Mouse (Mus musculus): ENCODE data around the gene Rbms3. TPM values are rescaled to one million over a fixed set of nuclear protein-coding genes. Genes with fewer than 3 reads are reported as not detected.

Rbms3 gene
- polyA plus RNA-seq, 1 experiment from 2014 or later, result 8.1 TPM

DNA sequence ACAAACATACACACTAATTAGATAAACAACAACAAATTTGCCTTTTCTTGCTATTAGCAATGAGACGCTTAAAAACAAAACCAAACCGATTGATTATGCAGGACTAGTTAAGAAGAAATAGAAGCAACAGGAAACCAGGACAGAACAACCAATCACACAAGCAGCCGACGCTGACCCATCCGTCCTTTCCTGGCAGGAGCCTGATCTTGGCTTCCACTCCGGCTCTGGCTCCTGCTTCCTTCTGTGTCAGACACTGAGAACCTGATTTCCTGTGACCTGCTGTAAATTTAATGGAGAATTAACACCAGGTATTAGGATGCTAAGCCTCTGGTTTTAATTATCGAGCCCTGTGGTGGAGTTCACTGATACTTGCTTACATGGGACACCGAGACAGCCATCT lies 706.6 kb downstream of the Rbms3 start:
- no peaks in the 10 kb centered on the region for H3K9me3 ChIP-seq (replicated peaks)
- H3K4me3 ChIP-seq, result no peak overlapping the region
- H3K4me1 ChIP-seq, result no peaks in the 10 kb centered on the region
- 74% methylated on average over 8 of the region's 8 CpGs for WGBS (ENCODE audit: insufficient replicate concordance)
- H3K27me3 ChIP-seq (replicated peaks), result no peaks in the 10 kb centered on the region
- no peak overlapping the region for H3K27ac ChIP-seq
- no peaks in the 10 kb centered on the region for H3K36me3 ChIP-seq
- H3K4me2 ChIP-seq, result no peak overlapping the region
- ATAC-seq, result no peak
- no peak overlapping the region for H3K9ac ChIP-seq

DNA sequence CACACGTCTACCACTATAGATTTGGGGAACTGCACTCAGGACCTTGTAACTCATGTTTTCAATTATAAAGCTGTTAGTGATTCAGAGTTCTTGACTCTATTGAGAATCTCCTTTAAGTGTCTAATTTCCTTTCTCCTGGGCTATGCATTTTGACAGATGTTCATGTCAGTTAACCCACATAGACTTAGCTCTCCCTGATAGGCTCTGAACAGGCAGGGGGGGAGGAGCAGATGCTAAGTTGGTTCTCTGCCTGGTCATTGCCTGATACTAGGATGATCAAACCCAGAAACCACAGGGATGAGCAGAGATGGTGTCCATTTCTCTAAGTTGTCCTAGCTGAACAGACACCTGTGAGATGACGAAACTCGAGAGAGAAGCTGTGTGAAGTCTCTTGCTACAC lies 707.2 kb downstream of the Rbms3 start:
- Histone ChIP-seq H3K36me3 (no peaks in the 10 kb centered on the region), H3K9me3 (replicated peaks) (no peaks in the 10 kb centered on the region), H3K9ac (no peak overlapping the region), H3K4me2 (no peak overlapping the region), H3K27ac (no peak overlapping the region), H3K4me3 (no peak overlapping the region), H3K4me1 (no peaks in the 10 kb centered on the region), H3K27me3 (replicated peaks) (no peaks in the 10 kb centered on the region)
- 43% methylated on average over 3 of the region's 3 CpGs for WGBS (ENCODE audit: insufficient replicate concordance)
- no peak for ATAC-seq

DNA sequence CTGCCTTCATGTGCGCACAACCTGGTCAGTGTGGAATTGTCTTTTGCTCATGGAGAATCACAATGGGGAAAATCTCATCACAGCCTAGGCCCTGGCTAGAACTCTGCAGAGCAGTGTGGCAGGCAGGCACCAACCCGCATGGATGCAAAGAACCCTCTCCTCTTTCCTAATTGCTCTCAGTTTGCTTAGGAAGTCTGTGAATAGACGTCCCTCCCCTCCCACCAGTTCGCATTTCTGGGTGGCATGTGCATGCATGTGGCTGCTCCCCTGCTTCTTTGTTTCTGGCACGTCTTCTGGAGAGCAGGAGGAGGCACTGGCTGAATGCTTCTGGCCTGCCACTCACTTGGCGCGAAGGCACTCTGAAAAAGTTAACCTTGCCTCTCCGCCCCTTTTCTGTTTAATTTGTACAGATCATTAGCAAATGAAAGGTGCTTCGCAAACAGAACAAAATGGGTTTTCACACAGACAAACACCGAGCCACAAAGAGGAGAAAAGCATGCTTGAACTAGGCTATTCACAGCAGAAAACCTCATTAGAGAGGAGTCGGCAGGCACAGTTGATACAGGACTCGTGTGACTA lies 710.2 kb downstream of the Rbms3 start:
- Histone ChIP-seq H3K4me1 (no peaks in the 10 kb centered on the region), H3K27me3 (replicated peaks) (no peaks in the 10 kb centered on the region), H3K9me3 (replicated peaks) (no peaks in the 10 kb centered on the region), H3K9ac (no peak overlapping the region), H3K36me3 (no peaks in the 10 kb centered on the region), H3K4me3 (no peak overlapping the region), H3K27ac (no peak overlapping the region), H3K4me2 (no peak overlapping the region)
- 62% methylated on average over 12 of the region's 12 CpGs for WGBS (ENCODE audit: insufficient replicate concordance)
- no peak for ATAC-seq

DNA sequence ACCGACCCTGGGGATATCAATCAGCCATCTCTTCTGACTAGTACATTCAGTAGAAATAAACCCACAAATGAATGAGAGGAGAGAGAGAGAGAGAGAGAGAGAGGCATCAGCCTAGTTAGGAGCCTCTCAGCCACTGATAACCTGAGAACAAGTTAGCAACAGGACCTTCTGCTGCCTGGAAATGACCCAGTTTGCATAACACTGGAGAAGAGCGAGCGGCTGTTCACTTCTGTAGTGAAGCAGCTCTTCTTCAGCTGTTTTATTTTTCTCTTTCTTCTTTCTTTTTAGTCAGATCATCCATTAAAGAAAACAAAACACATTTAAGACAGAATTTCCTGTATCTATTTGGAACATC lies 717.2 kb downstream of the Rbms3 start:
- Histone ChIP-seq H3K4me3 (no peak overlapping the region), H3K27ac (no peak overlapping the region), H3K36me3 (no peaks in the 10 kb centered on the region), H3K27me3 (replicated peaks) (no peaks in the 10 kb centered on the region), H3K9me3 (replicated peaks) (no peaks in the 10 kb centered on the region), H3K9ac (no peak overlapping the region), H3K4me1 (no peaks in the 10 kb centered on the region), H3K4me2 (no peak overlapping the region)
- whole genome bisulfite sequencing (ENCODE audit: insufficient replicate concordance), result 28% methylated on average over 3 of the region's 3 CpGs
- ATAC-seq, result no peak

DNA sequence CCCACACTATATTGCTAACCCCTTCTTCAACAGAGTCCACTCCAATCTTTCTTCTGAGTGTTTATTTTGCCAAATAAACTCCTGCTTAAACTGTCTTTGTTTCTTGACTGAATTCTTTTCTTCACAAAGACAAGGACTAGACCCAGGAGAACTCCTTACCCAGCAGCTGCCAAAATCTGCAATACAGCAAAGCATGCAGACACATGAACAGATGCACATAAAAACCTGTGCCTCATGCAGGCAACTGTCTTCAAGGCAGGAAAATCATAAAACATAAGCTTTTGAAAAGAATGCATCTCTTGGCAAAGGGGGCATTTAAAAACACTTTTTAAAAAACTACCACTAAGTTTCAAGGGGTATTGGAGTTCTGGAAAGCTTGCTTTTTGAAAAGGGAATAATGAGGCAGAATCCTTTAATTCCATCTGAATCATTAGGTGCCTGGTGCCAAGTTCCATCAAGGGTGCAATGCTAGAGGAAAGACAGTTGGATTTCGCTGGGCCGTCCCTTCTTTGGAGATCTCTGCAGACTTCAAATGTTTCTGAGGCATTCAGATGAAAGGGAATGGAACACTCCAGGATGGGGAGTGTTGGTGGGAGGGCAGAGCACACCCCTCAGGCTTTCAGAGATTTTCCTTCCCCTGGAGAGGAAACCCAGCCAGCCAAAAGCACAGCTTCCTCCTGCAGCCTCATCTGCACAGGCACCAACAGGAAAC lies 717.8 kb downstream of the Rbms3 start:
- Histone ChIP-seq H3K4me1 (no peaks in the 10 kb centered on the region), H3K27me3 (replicated peaks) (no peaks in the 10 kb centered on the region), H3K9me3 (replicated peaks) (no peaks in the 10 kb centered on the region), H3K4me2 (no peak overlapping the region), H3K4me3 (no peak overlapping the region), H3K9ac (no peak overlapping the region), H3K27ac (no peak overlapping the region), H3K36me3 (no peaks in the 10 kb centered on the region)
- no peak for ATAC-seq
- 42% methylated on average over 2 of the region's 2 CpGs for WGBS (ENCODE audit: insufficient replicate concordance)

DNA sequence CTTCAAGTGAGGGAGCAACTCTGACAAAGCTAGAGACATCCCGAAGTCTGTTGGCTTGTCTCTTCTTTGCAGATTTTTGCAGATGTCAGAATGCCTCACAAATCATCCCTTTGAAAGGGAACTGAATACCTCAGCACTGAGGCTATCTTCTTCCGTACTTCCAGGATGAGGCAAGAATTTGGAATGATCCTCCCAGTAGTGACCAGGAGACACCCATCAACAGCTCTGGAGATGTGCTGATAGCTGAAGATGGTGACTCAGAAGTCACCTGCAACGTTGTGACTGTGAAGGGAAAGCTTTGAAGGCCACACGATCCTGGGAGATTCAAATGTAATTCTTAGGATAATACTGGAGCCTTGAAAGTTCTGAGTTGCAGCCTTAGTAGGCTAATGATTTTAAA lies 720.2 kb downstream of the Rbms3 start:
- Histone ChIP-seq H3K36me3 (no peaks in the 10 kb centered on the region), H3K4me2 (no peak overlapping the region), H3K9ac (no peak overlapping the region), H3K27ac (no peak overlapping the region), H3K4me3 (no peak overlapping the region), H3K9me3 (replicated peaks) (no peaks in the 10 kb centered on the region), H3K27me3 (replicated peaks) (no peaks in the 10 kb centered on the region), H3K4me1 (no peaks in the 10 kb centered on the region)
- ATAC-seq, result no peak
- 63% methylated on average over 4 of the region's 4 CpGs for WGBS (ENCODE audit: insufficient replicate concordance)

DNA sequence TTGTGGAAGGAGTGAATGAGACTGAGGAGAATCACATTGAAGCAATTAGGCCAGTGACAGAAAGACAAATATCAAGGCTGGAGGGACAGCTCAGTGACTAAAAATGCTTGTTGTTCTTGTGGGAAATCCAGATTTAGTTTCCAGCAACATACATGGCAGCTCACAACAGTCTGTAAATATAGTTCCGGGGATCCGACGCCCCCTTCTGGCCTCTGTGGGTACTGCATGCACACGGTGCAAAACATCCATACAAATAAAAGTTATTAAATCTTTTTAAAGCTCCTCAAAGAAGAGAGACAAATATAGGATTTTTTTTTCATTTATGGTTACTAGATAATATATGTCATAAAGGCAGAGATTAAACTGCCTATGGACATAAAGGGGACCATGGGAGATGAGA lies 722.8 kb downstream of the Rbms3 start:
- H3K4me1 ChIP-seq, result no peaks in the 10 kb centered on the region
- no peak overlapping the region for H3K9ac ChIP-seq
- H3K4me3 ChIP-seq, result no peak overlapping the region
- H3K27ac ChIP-seq, result no peak overlapping the region
- H3K36me3 ChIP-seq, result no peaks in the 10 kb centered on the region
- no peaks in the 10 kb centered on the region for H3K27me3 ChIP-seq (replicated peaks)
- H3K4me2 ChIP-seq, result no peak overlapping the region
- no peak for ATAC-seq
- WGBS (ENCODE audit: insufficient replicate concordance), result 38% methylated on average over 4 of the region's 4 CpGs
- no peaks in the 10 kb centered on the region for H3K9me3 ChIP-seq (replicated peaks)

DNA sequence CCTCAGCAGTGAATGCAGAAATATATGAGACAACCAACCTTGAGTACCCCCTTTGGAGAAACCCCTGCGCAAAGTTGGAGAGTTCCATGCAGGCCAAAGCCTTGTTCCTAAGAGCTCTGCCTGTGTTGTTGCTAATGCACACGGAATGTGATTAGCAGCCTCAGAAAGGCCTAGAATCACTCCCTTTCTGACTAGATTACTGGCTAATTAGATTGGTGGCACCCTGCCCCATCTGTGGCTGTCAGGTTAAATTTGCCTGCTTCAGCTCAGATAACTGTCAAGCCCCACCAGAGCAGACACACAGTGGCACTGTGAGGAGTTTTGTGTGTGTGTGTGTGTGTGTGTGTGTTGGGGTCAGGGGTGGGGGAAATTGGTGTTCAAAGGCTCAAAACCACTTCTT lies 724.1 kb downstream of the Rbms3 start:
- Histone ChIP-seq H3K27ac (no peak overlapping the region), H3K9me3 (replicated peaks) (no peaks in the 10 kb centered on the region), H3K4me3 (no peak overlapping the region), H3K9ac (no peak overlapping the region), H3K36me3 (no peaks in the 10 kb centered on the region), H3K27me3 (replicated peaks) (no peaks in the 10 kb centered on the region), H3K4me2 (no peak overlapping the region), H3K4me1 (no peaks in the 10 kb centered on the region)
- ATAC-seq, result no peak
- WGBS (ENCODE audit: insufficient replicate concordance), result 60% methylated on average over 2 of the region's 2 CpGs

DNA sequence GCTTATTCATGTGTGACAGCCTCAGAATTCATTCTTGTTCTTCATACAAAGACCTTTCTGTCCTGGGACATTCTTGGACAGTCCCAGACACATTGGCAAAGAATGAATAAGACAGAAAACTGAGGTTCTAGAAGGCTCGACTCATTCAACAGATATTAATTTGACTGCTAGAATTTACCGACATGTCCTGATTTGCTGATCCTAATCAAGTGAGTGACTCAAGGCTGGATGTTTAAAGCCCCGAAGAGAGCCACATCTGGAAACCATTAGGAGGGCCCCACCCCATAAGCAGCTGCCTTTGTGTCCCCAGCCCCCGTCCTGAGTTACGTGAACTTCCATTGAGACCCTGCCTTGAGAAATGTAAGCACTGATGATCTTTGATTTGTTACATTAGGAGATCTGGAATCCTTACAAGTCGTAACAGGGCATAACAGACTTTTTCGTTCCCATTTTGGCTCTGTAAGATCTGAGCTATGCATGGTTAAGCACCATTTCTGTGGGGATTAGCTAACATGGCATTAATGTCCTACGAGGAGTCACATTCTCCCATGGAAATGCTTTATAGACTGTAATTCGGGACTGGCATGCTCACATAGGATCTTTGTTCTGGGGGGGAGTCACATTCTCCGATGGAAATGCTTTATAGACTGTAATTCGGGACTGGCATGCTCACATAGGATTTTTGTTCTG lies 726.3 kb downstream of the Rbms3 start:
- WGBS (ENCODE audit: insufficient replicate concordance), result 73% methylated on average over 11 of the region's 11 CpGs
- no peak overlapping the region for H3K9ac ChIP-seq
- no peaks in the 10 kb centered on the region for H3K27me3 ChIP-seq (replicated peaks)
- no peaks in the 10 kb centered on the region for H3K4me1 ChIP-seq
- no peak for ATAC-seq
- H3K36me3 ChIP-seq, result no peaks in the 10 kb centered on the region
- no peak overlapping the region for H3K4me3 ChIP-seq
- H3K27ac ChIP-seq, result no peak overlapping the region
- H3K9me3 ChIP-seq (replicated peaks), result no peaks in the 10 kb centered on the region
- no peak overlapping the region for H3K4me2 ChIP-seq

DNA sequence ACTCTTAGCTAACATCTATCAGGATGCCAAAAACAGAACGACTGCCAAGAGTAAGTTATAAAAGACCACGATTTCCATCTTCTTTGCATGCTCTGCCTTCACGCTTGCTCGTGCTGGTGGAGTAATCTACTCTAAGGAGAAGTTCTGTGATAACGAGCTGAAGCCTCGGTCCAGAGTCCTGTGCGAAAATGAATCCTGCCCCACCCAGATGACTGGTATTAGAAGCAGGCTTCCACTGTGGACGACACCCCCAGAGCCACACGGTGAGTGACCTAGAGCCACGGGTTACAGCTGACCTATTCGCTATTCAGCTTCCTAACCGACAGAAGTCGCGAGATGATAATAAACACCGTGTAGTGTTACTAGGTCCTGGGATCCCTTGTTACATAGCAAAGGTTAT lies 730.3 kb downstream of the Rbms3 start:
- H3K4me3 ChIP-seq, result no peak overlapping the region
- no peaks in the 10 kb centered on the region for H3K36me3 ChIP-seq
- no peak overlapping the region for H3K27ac ChIP-seq
- H3K4me2 ChIP-seq, result no peak overlapping the region
- ATAC-seq, result no peak
- no peak overlapping the region for H3K9ac ChIP-seq
- 67% methylated on average over 15 of the region's 15 CpGs for WGBS (ENCODE audit: insufficient replicate concordance)
- H3K4me1 ChIP-seq, result no peaks in the 10 kb centered on the region
- no peaks in the 10 kb centered on the region for H3K27me3 ChIP-seq (replicated peaks)
- H3K9me3 ChIP-seq (replicated peaks), result no peaks in the 10 kb centered on the region

DNA sequence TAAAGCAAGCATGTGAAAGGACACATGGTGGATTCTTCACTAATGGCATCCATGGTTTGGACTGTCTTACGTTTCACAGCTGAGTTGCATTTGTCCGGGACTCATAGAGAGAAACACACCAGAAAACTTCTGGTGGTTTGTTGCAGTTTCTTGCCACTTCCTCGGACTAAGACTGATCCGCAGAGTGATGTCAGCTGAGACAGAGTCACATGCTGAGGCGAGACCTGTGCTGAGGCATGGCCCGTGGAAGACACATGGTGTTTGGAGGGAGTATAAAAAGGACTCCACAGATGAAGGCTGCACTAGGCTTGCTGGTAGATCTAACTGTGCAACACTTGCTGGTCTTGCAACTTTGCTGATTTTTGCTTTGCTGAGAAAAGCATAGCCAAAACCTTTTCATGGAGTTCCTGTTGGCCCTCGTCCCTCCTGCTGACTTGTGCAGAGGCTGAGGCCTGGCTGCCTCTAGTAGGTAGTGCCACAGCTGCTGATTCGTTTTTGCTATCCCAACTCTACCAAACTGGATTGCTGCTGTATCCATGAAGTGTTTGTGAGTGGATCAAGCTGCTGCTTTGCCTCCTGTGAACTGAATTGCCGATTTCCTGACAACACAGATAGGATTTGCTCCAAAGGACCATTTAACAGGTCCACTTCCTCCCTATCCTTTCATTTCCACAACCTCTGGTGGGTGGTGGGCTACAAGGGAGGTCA lies 742.6 kb downstream of the Rbms3 start:
- H3K27ac ChIP-seq, result no peak overlapping the region
- H3K4me2 ChIP-seq, result no peak overlapping the region
- 72% methylated on average over 9 of the region's 9 CpGs for WGBS (ENCODE audit: insufficient replicate concordance)
- H3K4me1 ChIP-seq, result 0 out of 2 replicates have a peak, but pooled peaks cover 4% of the 10 kb centered on the region
- no peak for ATAC-seq
- H3K27me3 ChIP-seq (replicated peaks), result no peaks in the 10 kb centered on the region
- H3K9me3 ChIP-seq (replicated peaks), result no peaks in the 10 kb centered on the region
- no peaks in the 10 kb centered on the region for H3K36me3 ChIP-seq
- H3K4me3 ChIP-seq, result no peak overlapping the region
- no peak overlapping the region for H3K9ac ChIP-seq

DNA sequence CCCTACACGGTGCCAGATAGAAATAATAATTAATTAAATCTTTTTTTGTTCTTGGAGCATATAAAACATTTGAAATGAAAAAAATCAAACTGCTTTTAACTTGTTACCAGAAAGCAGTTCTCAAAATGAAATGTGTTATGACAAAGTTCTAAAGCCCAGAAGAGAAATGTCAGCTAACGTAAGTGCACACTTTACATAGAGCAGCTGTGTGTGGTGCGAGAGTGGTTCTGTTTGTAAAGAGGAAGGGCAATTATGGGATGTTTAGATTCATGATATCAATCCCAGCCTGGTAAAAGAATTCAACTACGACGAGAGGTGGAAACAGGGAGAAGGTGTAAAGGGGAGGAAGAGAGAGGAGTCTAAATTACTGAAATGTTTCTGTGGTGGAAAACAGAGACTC lies 744.1 kb downstream of the Rbms3 start:
- no peaks in the 10 kb centered on the region for H3K36me3 ChIP-seq
- no peak for ATAC-seq
- 68% methylated on average over 5 of the region's 5 CpGs for WGBS (ENCODE audit: insufficient replicate concordance)
- H3K4me3 ChIP-seq, result no peak overlapping the region
- no peak overlapping the region for H3K9ac ChIP-seq
- 0 out of 2 replicates have a peak, but pooled peaks cover 4% of the 10 kb centered on the region for H3K4me1 ChIP-seq
- no peak overlapping the region for H3K27ac ChIP-seq
- no peaks in the 10 kb centered on the region for H3K9me3 ChIP-seq (replicated peaks)
- no peaks in the 10 kb centered on the region for H3K27me3 ChIP-seq (replicated peaks)
- H3K4me2 ChIP-seq, result no peak overlapping the region

All from liver, embryonic 12.5 days (tissue).